Mouse (Mus musculus): ENCODE data around the gene Fmnl3. TPM values are rescaled to one million over a fixed set of nuclear protein-coding genes. Genes with fewer than 3 reads are reported as not detected.
A peak's percentile ranks its signal among the peaks of the same experiment; 100 is the strongest.

The Fmnl3 gene
- total RNA-seq, 2 experiments from 2014 or later: 6.6 to 7.0 TPM

DNA sequence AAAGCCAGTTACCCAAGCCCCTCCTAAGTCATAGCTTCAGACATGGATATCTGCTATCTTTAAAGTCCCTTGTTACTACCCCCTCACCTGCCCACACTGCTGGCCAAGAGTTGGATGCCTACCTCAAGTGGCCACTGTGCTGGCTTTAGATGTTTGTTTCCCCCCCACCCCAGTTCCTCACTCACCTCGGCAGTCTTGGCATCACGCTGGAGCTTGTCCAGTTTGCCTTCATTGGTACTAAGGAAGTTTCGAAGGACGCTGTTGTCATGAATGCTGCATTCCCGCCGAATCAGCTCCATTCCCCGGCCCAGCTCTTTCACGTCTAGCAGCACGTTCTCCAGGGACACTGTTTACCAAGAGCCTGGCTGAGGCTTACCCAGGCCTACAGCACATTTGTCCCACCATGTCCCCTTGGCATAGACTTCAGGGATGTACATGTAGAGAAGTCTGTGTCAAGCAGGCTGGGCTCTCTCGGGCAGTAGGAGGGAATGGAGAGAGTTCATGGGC is 50.1 kb downstream of the Fmnl3 start:
- intact Hi-C loops (cut with DNase I): no loop called here

DNA sequence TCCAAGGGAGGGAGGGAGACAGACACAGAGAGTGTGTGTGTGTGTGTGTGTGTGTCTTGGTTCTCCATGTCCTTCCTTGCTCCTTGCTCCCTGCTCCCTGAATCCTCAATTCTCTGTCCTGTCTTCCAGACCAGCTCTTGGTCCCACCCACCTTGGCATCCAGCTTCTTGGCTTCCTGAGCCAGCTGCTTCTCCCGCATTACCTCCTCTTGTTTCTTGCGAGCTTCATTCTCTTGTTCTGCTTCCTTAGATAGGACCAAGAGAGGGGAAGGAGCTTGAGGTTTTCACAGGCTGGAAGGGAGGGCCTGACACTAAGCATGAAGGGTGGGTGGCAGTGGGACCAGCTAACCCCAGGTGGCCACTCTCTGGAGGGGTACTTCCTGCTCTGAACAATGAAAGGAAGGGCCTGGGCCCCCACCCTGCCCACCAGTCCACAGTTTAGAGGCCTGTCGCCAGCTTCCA is 50.8 kb downstream of the Fmnl3 start:
- intact Hi-C loops (cut with DNase I): no loop called here

More for the DNA sequence above, 50.1 kb downstream of the Fmnl3 start:
- no peak for DNase-seq

GRCm38 (mm10) chr15:99318861-99319410 is 51.3 kb downstream of the Fmnl3 start:
- intact Hi-C loops (cut with DNase I): no loop called here
- DNase-seq: no peak

More for the DNA sequence above, 50.8 kb downstream of the Fmnl3 start:
- no peak for DNase-seq

GRCm38 (mm10) chr15:99318071-99318470 is 52.2 kb downstream of the Fmnl3 start:
- DNase-seq: no peak
- intact Hi-C loops (cut with DNase I): no loop called here

DNA sequence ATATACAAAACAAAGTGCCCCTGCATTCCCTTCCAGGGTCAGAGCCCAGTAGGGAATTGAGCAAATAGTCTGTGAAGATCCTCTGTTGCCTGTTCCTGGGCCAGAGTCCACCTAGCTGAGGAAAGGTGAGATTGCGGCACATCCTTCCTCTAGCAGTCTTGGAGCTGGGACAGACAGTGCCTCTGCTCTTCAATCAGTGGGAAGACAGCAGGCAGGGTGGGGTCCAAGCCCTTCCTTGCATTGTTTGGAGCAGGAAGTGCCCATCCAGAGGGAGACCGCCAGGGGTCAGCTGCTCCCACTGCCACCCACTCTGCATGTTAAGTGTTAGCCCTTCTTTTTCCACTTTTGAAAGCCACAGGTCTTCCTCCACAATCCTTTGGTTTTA is 53.0 kb downstream of the Fmnl3 start:
- no peak for DNase-seq
- intact Hi-C loops (cut with DNase I): loop anchor here (2.0 kb wide), 1 partner anchor 154 kb away; no protein-coding TSS in a partner anchor

- intact Hi-C loops (cut with DNase I): loop anchor here (1.0 to 2.0 kb wide), 2 partner anchors 54 to 154 kb away; partner anchors contain the start of gene Fmnl3
- peak in 1 of 2 experiments; percentile 74 for DNase-seq
These were observed 53.7 kb downstream of the Fmnl3 start for GRCm38 (mm10) chr15:99316314-99317266.

DNA sequence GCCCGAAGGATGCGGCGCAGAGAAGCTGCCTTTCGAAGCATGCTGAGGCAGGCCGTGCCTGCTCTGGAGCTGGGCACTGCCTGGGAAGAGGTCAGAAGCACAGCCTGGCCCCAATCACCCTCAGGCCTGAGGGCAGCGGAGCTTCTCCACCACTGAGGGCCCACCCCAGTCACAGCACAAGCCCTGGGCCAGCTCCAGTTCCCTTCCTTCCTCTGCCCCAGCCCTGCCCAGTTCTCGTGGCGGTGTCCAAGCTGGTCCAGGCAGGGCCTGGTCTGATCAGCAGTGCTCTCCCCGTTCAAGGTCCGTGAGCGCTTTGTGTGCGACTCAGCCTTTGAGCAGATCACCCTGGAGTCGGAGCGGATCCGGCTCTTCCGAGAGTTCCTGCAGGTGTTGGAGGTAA is 55.4 kb downstream of the Fmnl3 start:
- intact Hi-C loops (cut with DNase I): no loop called here
- DNase-seq: no peak

GRCm38 (mm10) chr15:99310617-99311016 is 59.7 kb downstream of the Fmnl3 start:
- intact Hi-C loops (cut with DNase I): no loop called here

DNA sequence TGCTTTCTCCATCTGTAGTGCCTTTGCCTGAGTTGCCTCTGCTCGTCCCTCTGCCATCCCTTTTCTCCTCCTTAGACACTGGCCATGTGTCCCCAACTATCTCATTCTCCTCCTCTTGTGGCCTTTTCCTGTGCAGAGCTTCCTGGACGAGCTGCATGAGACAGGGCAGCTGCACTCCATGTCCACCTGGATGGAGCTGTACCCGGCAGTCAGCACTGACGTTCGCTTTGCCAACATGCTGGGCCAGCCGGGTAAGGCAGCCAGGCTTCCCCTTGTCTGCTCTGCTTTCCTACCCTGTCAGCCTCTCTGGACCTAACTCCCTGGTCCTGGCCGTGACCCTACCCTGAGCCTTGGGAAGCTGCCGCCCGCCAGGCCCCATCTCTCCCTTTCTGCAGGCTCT is 60.7 kb downstream of the Fmnl3 start:
- no peak for DNase-seq
- intact Hi-C loops (cut with DNase I): no loop called here

More at GRCm38 (mm10) chr15:99310617-99311016, 59.7 kb downstream of the Fmnl3 start:
- DNase-seq: no peak

DNA sequence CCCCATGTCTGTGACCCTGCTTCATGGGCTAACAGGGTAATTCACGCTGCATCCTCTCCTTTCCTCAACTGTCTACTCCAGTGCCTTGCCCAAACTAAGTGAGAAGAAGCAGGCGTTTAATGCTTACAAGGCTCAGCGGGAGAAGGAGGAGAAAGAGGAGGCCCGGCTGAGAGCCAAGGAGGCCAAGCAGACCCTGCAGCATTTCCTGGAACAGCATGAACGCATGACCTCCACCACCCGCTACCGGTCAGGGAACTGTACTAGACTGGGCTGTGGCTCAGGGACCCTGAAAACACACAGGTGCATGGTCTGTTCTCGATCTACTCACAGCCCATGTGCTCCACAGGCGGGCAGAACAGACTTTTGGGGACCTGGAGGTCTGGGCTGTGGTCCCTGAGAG is 62.8 kb downstream of the Fmnl3 start:
- intact Hi-C loops (cut with DNase I): no loop called here
- no peak for DNase-seq

- DNase-seq: no peak
- intact Hi-C loops (cut with DNase I): no loop called here
These were observed 74.1 kb downstream of the Fmnl3 start for GRCm38 (mm10) chr15:99296213-99296612.

DNA sequence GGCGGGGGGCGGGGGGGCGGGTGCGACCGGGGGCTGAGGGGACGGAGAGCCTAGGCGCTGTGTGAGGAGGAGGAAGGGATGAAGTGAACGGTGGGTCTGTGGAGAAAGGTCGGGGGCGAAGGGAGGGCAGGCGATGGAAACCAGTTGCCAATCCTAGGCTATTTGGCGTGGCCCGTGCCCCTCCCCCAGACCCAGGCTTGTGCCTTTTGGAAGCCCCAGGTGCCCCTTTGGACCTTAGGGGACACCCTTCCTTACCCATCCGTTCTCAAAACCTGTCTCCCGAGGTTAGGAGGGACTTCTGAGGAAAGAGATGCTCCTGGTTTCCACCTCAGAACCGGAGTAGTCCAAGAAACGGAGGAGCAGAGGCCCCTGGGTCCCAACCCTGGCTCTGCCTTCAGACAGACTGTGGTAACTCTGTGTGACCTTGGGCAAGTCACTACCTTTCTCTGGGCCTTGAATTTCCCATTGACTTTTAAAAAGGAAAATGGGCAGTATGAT is 74.7 kb downstream of the Fmnl3 start, which contains the start of gene Fam186b:
Gene Fam186b, minus strand, starts transcription at position 405 of the 498 bp plus-strand sequence.
- no peak for DNase-seq
- intact Hi-C loops (cut with DNase I): no loop called here

DNA sequence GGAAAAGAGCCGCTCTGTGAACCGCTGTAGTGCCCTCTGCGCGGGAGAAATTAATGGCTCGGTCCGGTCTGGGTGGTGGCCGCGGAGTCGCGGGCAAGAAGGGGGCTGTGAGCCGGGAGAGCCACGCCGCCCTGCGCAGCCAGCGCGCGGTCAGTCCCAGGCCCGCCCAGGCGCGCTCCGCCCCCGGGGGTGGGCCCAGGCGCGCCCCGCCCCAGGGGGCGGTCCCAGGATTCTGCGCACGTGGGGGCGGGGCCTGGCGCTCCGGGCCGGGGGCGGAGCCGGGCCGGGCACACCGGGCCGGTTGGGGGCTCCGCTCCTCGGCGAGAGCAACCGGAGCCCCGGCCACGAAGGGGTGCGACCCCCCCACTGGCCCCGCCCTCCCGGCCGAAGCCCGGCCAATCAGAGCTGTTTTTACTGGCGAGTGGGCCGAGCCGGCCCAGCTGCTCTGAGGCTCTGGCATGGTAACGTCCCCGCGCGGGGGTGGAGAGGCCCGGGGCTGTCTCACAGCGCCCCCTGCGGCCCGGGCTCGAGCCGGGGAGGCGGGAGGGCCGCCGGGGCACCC is 75.4 kb downstream of the Fmnl3 start, which contains the start of gene Prpf40b:
Gene Prpf40b, plus strand, starts transcription at position 275 of the 562 bp plus-strand sequence.
- intact Hi-C loops (cut with DNase I): no loop called here
- DNase-seq: peak; percentile 91 to 95

DNA sequence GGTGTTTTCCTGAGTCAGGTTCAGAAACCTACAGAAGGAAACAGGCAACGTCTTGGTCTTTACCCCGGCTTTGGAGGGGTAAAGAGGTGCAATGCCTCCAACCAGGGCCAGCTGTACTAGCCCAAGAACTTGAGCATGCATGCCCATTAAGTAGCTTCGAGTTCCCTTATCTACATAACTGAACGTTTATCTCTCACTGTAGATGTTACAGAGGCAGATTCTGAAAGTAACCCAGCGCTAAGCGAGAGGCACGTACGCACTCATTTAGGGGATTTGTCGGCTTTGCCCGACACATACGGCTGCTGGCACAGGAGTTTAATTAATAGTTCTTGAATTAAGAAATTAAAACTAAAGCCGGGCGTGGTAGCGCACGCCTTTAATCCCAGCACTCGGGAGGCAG is 76.0 kb downstream of the Fmnl3 start:
- DNase-seq: no peak
- intact Hi-C loops (cut with DNase I): no loop called here

GRCm38 (mm10) chr15:99290586-99290985 is 79.7 kb downstream of the Fmnl3 start:
- intact Hi-C loops (cut with DNase I): no loop called here
- DNase-seq: no peak

GRCm38 (mm10) chr15:99285189-99285535 is 85.1 kb downstream of the Fmnl3 start:
- intact Hi-C loops (cut with DNase I): no loop called here
- DNase-seq: no peak

GRCm38 (mm10) chr15:99284527-99285188 is 85.6 kb downstream of the Fmnl3 start:
- no peak for DNase-seq
- intact Hi-C loops (cut with DNase I): no loop called here

GRCm38 (mm10) chr15:99283456-99283855 is 86.8 kb downstream of the Fmnl3 start:
- intact Hi-C loops (cut with DNase I): no loop called here
- DNase-seq: no peak

GRCm38 (mm10) chr15:99278271-99278670 is 92.0 kb downstream of the Fmnl3 start:
- no peak for DNase-seq
- intact Hi-C loops (cut with DNase I): loop anchor here (10.0 kb wide), 1 partner anchor 233 kb away; no protein-coding TSS in a partner anchor

GRCm38 (mm10) chr15:99276095-99276494 is 94.2 kb downstream of the Fmnl3 start:
- intact Hi-C loops (cut with DNase I): loop anchor here (10.0 kb wide), 1 partner anchor 231 kb away; no protein-coding TSS in a partner anchor
- no peak for DNase-seq

Measured in gastrocnemius, postnatal 36 days (tissue).